Comparison of ENCODE assay signal across 26 mouse cellular contexts in the genomic region with DNA sequence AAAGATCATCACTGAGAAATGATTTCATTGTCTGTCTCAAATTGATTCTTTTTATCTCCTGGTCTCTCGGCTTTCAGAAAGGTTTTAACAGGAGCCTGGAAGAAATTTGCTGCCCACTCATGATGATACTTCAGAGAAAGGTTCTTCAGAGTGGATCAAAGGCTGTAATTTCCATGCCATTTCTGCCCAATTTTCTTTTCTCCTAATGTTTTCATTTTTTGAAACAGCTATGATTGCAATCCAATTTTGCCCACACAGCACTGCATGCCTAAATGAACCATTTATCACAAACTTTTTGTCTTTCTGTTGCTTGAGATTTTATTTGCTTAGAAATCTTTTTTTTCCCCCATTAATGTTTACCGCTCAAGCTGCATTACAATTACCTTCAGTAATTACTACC. TPM values are rescaled to one million over a fixed set of nuclear protein-coding genes. Genes with fewer than 3 reads are reported as not detected.
DNase-seq lines count a peak whose midpoint lies in the region; ATAC-seq and TF ChIP-seq lines count a peak whose summit lies in the region.
"Had no signal": no experiment of that assay in that cellular context is flagged by ENCODE, and none has a peak within 500 bp of the region (broad histone marks: within the 10 kb centered on the region; RNA-seq: fewer than 3 reads in every experiment).

No protein-coding gene starts in this region.

- no peak overlapping the region for H3K4me2 ChIP-seq in forebrain, postnatal 0 days (ENCODE audit: low read depth)
- no peak overlapping the region for H3K4me2 ChIP-seq in forebrain, embryonic 16.5 days (ENCODE audit: low read length)
- H3K4me2 ChIP-seq: embryonic facial prominence, embryonic 13.5 days; embryonic facial prominence, embryonic 15.5 days; forebrain, embryonic 13.5 days had no signal

- peak; percentile 64 for ATAC-seq in forebrain, postnatal 0 days
- no peak for ATAC-seq in forebrain, embryonic 16.5 days
- ATAC-seq: forebrain, embryonic 13.5 days had no signal

- no peak for DNase-seq in forebrain, postnatal 0 days
- no peak for DNase-seq in layer of hippocampus, adult 2 months (ENCODE audit: low spot score in 2 of 2)
- DNase-seq in layer of hippocampus, adult 18-20 months (ENCODE audit: low spot score in 2 of 2) = no peak
- DNase-seq in brain, embryonic 14.5 days (ENCODE audit: low read depth) = peak; percentile 64
- no peak for DNase-seq in hindbrain, embryonic 10.5 days (ENCODE audit: low spot score)
- DNase-seq: adrenal gland, adult 2 months; adrenal gland, postnatal 10 days; adrenal gland, postnatal 25 days; cerebellum, adult 11 months; cerebellum, adult 18-20 months; cerebellum, adult 8-10 months; cerebellum, adult 9-11 months; cerebellum, postnatal 14 days; cerebellum, postnatal 36 days; embryo, embryonic 11 days had no signal

- TF ChIP-seq POLR2A in brain, embryonic 14.5 days (IDR thresholded peaks at IDR 0.05; ENCODE audit: borderline replicate concordance, extremely low read depth, insufficient read depth, insufficient read length, poor library complexity, severe bottlenecking) = no peak

- H3K9ac ChIP-seq in forebrain, postnatal 0 days = no peak overlapping the region
- H3K9ac ChIP-seq in forebrain, embryonic 16.5 days (replicated peaks; ENCODE audit: low read depth, low read length) = no peak overlapping the region
- H3K9ac ChIP-seq: embryonic facial prominence, embryonic 13.5 days; embryonic facial prominence, embryonic 15.5 days; forebrain, embryonic 13.5 days had no signal

- TF ChIP-seq CTCF in forebrain, postnatal 0 days (IDR thresholded peaks at IDR 0.05; ENCODE audit: low read depth) = no peak
- no peak for TF ChIP-seq CTCF in layer of hippocampus, adult 2 months (conservative IDR thresholded peaks at IDR 0.05)
- TF ChIP-seq CTCF in brain, embryonic 14.5 days (IDR thresholded peaks at IDR 0.05; ENCODE audit: borderline replicate concordance, extremely low read depth, insufficient read depth, insufficient read length) = no peak

- WGBS in forebrain, postnatal 0 days = 77% methylated on average over 2 of the region's 2 CpGs
- 66% methylated on average over 2 of the region's 2 CpGs for WGBS in forebrain, embryonic 16.5 days
- 89% methylated on average over 2 of the region's 2 CpGs for WGBS in hindbrain, embryonic 10.5 days

- no peaks in the 10 kb centered on the region for H3K9me3 ChIP-seq in forebrain, postnatal 0 days (ENCODE audit: low read length)
- no peaks in the 10 kb centered on the region for H3K9me3 ChIP-seq in forebrain, embryonic 16.5 days (ENCODE audit: control insufficient read depth, low read length)
- no peaks in the 10 kb centered on the region for H3K9me3 ChIP-seq in hindbrain, embryonic 10.5 days
- H3K9me3 ChIP-seq: embryonic facial prominence, embryonic 13.5 days; embryonic facial prominence, embryonic 15.5 days; forebrain, embryonic 10.5 days; forebrain, embryonic 13.5 days had no signal

- no peaks in the 10 kb centered on the region for H3K4me1 ChIP-seq in forebrain, postnatal 0 days (ENCODE audit: insufficient read depth)
- H3K4me1 ChIP-seq in forebrain, embryonic 16.5 days (replicated peaks; ENCODE audit: control insufficient read depth, insufficient read depth, low read length) = no peaks in the 10 kb centered on the region
- H3K4me1 ChIP-seq in hindbrain, embryonic 10.5 days (replicated peaks) = no peaks in the 10 kb centered on the region
- H3K4me1 ChIP-seq: embryonic facial prominence, embryonic 13.5 days; embryonic facial prominence, embryonic 15.5 days; forebrain, embryonic 10.5 days; forebrain, embryonic 13.5 days had no signal

- no peak overlapping the region for H3K27ac ChIP-seq in forebrain, postnatal 0 days (ENCODE audit: low read depth, low read length)
- no peak overlapping the region for H3K27ac ChIP-seq in forebrain, embryonic 16.5 days (ENCODE audit: low read length)
- peak overlapping the region; percentile 76 for H3K27ac ChIP-seq in layer of hippocampus, adult 2 months
- no peak overlapping the region for H3K27ac ChIP-seq in hindbrain, embryonic 10.5 days
- H3K27ac ChIP-seq: embryonic facial prominence, embryonic 13.5 days; embryonic facial prominence, embryonic 15.5 days; forebrain, embryonic 10.5 days; forebrain, embryonic 13.5 days had no signal

- no peak overlapping the region for H3K4me3 ChIP-seq in forebrain, postnatal 0 days (ENCODE audit: low read depth, low read length)
- no peak overlapping the region for H3K4me3 ChIP-seq in forebrain, embryonic 16.5 days (replicated peaks; ENCODE audit: low read length)
- no peak overlapping the region for H3K4me3 ChIP-seq in layer of hippocampus, adult 2 months
- H3K4me3 ChIP-seq in hindbrain, embryonic 10.5 days = no peak overlapping the region
- H3K4me3 ChIP-seq: embryonic facial prominence, embryonic 13.5 days; embryonic facial prominence, embryonic 15.5 days; erythroblast, embryonic 14.5 days; forebrain, embryonic 10.5 days; forebrain, embryonic 13.5 days had no signal

- H3K27me3 ChIP-seq in forebrain, postnatal 0 days (ENCODE audit: insufficient read depth, low read length) = no peaks in the 10 kb centered on the region
- no peaks in the 10 kb centered on the region for H3K27me3 ChIP-seq in forebrain, embryonic 16.5 days (replicated peaks; ENCODE audit: control insufficient read depth, insufficient read depth, low read length)
- H3K27me3 ChIP-seq in hindbrain, embryonic 10.5 days (ENCODE audit: insufficient read depth, poor library complexity, severe bottlenecking) = no peaks in the 10 kb centered on the region
- H3K27me3 ChIP-seq: embryonic facial prominence, embryonic 13.5 days; embryonic facial prominence, embryonic 15.5 days; forebrain, embryonic 13.5 days had no signal

- no peaks in the 10 kb centered on the region for H3K36me3 ChIP-seq in forebrain, postnatal 0 days (ENCODE audit: insufficient read depth)
- no peaks in the 10 kb centered on the region for H3K36me3 ChIP-seq in forebrain, embryonic 16.5 days (ENCODE audit: control insufficient read depth, insufficient read depth)
- H3K36me3 ChIP-seq in hindbrain, embryonic 10.5 days = no peaks in the 10 kb centered on the region
- H3K36me3 ChIP-seq: embryonic facial prominence, embryonic 13.5 days; embryonic facial prominence, embryonic 15.5 days; forebrain, embryonic 10.5 days had no signal

RNA-seq across cellular contexts. Expression of gene Gm5136, which starts 53.3 kb away (rescaled TPM):
- total RNA-seq in forebrain, postnatal 0 days (2014; rRNA removed) = 0.48 and 2.8 TPM in 2 replicates
- polyA plus RNA-seq in forebrain, postnatal 0 days (2015; fragmentation: Nextera tagmentation; extraction: Ambion mirVana) = 0.11 TPM in 1 of 2 replicates, not detected in the other
- polyA plus RNA-seq in forebrain, embryonic 16.5 days (2015; fragmentation: Nextera tagmentation; extraction: Ambion mirVana) = 0.34 TPM in 1 of 2 replicates, not detected in the other
- total RNA-seq in layer of hippocampus, adult 2 months (2021) = 1 to 10 TPM; 3.5 TPM
- total RNA-seq in layer of hippocampus, adult 18-20 months (2021) = 1 to 10 TPM; 1.9 to 2.7 TPM
- polyA plus RNA-seq in brain, embryonic 14.5 days (2012; rRNA removed) = 0.29 and 0.55 TPM in 2 replicates
- 0.15 TPM in 1 of 2 replicates, not detected in the other for polyA plus RNA-seq in hindbrain, embryonic 10.5 days (2016; fragmentation: Nextera tagmentation; extraction: Ambion mirVana)
- total RNA-seq: adrenal gland, adult 2 months; adrenal gland, postnatal 10 days; adrenal gland, postnatal 25 days; adrenal gland, postnatal 4 days; common myeloid progenitor, adult 5-6 weeks; MEL had no signal
- polyA plus RNA-seq: adrenal gland, adult 2 months; C2C12; embryonic facial prominence, embryonic 11.5 days; embryonic facial prominence, embryonic 13.5 days; embryonic facial prominence, embryonic 15.5 days; erythroblast, embryonic 14.5 days; forebrain, embryonic 10.5 days had no signal
